Mouse (Mus musculus) spleen, adult 12 weeks (tissue): ENCODE measurements around the gene Spint4.

Experiments
- DNase-seq: peaks from one replicate; pipeline ENCODE4 v3.0.0; 2022; ENCODE audit warnings: low spot score

Spint4 gene

GRCm38 (mm10) chr2:164733259-164733658 is 35.0 kb downstream of the Spint4 start:
- DNase-seq: no peak

DNA sequence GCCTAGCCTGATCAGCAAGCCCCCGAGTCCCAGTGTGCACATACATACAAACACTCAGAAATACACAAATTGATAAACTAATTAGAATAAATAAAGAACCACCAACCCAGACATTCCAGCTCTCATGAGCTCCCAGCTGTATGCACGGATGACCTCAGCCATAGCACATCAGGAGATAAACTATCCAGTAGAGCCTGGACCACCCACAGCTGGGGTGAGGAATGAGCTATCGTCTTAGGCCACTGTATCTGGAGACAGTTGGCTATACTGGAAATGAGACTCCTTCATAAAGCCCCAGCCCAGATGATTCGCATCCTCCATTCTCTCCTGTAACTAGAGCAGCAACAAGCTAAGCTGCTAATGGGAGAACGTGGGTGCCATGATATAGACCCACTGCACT is 36.5 kb downstream of the Spint4 start:
- no peak for DNase-seq

DNA sequence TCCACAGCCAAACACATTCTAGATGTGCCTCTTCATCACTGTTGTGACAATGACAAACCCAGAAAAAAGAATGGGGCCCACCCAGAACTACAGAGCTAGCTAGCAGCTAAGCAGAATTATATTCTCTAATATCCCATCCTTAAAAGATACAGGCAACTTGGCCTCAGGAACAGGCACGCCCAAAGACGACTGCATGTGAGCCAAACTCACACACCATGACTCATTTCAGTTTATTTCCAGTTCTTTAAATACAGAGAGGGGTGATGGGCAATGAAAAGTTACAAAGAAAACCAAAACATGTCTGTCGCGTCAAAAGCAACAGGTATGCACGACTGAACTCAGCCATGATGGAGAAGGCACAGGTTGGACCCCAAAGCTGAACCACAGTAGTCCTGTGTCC is 37.1 kb downstream of the Spint4 start:
- DNase-seq: no peak

DNA sequence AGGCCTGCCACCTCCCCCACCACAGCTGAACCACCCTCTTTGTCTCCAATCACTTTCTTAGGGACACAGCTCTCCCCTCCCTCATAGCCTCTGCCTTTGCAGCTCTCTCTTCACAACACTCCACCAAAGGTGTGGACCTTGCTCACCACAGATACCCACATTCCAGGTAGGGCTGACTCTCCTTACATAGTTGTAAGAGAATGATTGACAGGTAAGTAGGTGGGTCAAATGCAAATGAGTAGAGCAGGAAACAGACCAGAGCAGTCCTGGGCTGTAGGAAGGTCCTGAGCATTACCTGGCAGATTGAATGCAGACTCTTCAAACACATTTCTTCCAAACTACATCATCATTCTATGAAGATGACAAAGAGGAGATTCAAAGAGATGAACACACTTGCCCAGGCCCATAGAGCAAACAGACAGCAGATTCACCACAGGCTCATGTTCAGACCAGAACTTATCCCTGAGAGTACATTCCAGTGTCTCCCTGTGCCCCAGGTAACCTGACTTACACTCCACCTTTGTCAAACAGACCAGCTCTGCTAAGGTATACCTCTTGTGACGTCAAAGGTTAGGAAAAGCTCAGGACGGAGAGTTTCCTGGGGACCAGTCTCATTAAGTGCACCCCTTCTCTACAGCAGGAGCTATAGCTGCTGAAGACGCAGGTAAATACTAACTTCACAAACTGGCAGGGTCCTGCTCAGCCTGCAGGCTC is 39.2 kb downstream of the Spint4 start:
- DNase-seq: no peak

- no peak for DNase-seq
These were observed 41.6 kb downstream of the Spint4 start for GRCm38 (mm10) chr2:164739876-164740275.

DNA sequence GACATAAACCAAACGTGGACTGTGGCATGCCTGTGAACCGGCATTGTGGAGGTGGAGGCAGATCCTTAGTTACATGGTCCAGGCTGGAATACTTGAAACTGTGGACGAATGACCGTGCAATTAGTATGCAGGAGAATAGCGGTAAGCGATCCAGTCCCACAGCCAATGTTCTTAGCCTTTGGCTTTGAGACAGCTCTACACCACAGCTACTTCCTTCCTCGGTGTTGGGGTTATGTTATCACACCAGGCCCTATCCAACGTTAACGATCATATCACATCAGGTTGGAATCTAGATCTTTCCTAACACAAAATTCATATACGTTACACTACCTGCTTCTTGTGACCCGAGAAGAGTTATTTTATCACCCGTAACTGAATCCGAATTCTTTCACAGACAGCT is 46.7 kb downstream of the Spint4 start:
- no peak for DNase-seq

DNA sequence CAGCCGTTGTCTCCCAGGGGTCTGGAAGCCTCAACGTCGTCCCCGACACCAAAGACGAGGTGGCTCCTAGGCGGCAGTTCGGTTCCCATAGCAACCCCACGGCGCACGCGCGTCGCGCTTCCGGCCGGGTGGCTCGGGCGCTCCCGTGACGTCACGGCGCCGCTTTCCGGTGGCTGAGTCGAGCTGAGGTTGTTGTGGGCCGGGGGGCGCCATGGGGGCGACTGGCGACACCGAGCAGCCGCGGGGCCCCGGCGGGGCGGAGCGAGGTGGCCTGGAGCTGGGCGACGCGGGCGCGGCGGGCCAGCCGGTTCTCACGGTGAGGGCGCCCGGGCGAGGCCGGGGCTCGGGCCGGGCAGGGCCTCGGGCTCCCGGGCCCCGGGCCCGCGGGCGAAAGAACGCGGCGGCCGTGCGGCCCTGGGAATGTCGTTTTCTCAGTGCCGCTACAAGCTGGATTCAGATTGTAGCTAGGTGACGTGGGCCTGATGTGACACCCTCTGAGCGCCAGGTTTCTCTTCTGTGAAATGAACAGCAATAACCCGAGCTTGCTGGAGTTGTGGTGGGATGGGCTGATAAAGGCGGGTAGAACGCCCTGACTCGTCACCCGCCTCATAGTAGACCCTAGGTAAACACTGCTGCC is 47.7 kb downstream of the Spint4 start, which contains the start of the genes Wfdc3 and Dnttip1:
Wfdc3 (minus strand) TSS at position 89 of the 637 bp plus-strand sequence.
Dnttip1 (plus strand) TSS at position 141 of the 637 bp plus-strand sequence.
- peak; percentile 92 for DNase-seq

GRCm38 (mm10) chr2:164746693-164747092 is 48.4 kb downstream of the Spint4 start:
- no peak for DNase-seq

DNA sequence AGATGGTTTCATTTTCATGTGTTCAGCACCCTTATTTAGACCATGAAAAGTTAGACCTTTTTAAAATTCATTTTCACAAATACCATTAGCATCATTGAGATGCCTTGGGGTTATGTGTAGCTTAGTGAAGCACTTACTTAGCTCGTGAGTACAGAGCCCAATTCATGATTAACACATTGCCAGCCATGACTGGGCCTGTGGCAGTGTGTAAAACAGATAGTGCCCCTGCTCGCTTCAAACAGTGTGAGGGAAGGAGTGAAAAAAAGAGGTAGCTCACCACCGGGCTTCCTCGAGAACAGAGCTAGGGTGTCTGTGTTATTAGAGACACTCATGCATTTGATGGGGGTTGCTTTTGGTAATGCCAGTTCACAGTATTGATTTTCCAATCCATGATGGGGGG is 49.9 kb downstream of the Spint4 start:
- no peak for DNase-seq

- DNase-seq: no peak
These were observed 50.7 kb downstream of the Spint4 start for GRCm38 (mm10) chr2:164748991-164749390.
